Mouse (Mus musculus): Measurements from ENCODE around the gene Brix1.

Brix1 gene

GRCm38 (mm10) chr15:10442275-10442674 lies 43.5 kb downstream of the Brix1 start:
- no peak for DNase-seq

GRCm38 (mm10) chr15:10441493-10441892 lies 44.3 kb downstream of the Brix1 start:
- no peak for DNase-seq

GRCm38 (mm10) chr15:10439963-10440362 lies 45.8 kb downstream of the Brix1 start:
- no peak for DNase-seq

- DNase-seq: no peak
These were observed 48.9 kb downstream of the Brix1 start for GRCm38 (mm10) chr15:10436893-10437292.

GRCm38 (mm10) chr15:10426545-10427266 lies 59.0 kb downstream of the Brix1 start:
- no peak for DNase-seq

GRCm38 (mm10) chr15:10426124-10426523 lies 59.6 kb downstream of the Brix1 start:
- DNase-seq: no peak
